Mouse (Mus musculus): ENCODE data around the gene Ppp2r5a. TPM values are rescaled to one million over a fixed set of nuclear protein-coding genes. Genes with fewer than 3 reads are reported as not detected.
A peak's percentile ranks its signal among the peaks of the same experiment; 100 is the strongest.

Gene Ppp2r5a
- polyA plus RNA-seq, 1 experiment = 60.4 TPM

- H3K27ac ChIP-seq (ENCODE audit: insufficient read depth, low read length) = no peak overlapping the region
- TF ChIP-seq POLR2A (IDR thresholded peaks at IDR 0.05; ENCODE audit: low read depth, low read length) = no peak
- TF ChIP-seq CTCF (IDR thresholded peaks at IDR 0.05; ENCODE audit: borderline replicate concordance, insufficient read depth, low read length) = peak; percentile 16; the same call in 1 of the 2 replicates
- no peaks in the 10 kb centered on the region for H3K4me1 ChIP-seq (ENCODE audit: control insufficient read depth, insufficient read depth, low read length)
- no peak overlapping the region for H3K4me3 ChIP-seq (ENCODE audit: insufficient read depth, low read length)
Observed at GRCm38 (mm10) chr1:191307766-191308455, 95.2 kb downstream of the Ppp2r5a start.

- H3K27ac ChIP-seq (ENCODE audit: insufficient read depth, low read length) = no peak overlapping the region
- H3K4me1 ChIP-seq (ENCODE audit: control insufficient read depth, insufficient read depth, low read length) = no peaks in the 10 kb centered on the region
- no peak overlapping the region for H3K4me3 ChIP-seq (ENCODE audit: insufficient read depth, low read length)
- TF ChIP-seq POLR2A (IDR thresholded peaks at IDR 0.05; ENCODE audit: low read depth, low read length) (no peak), CTCF (IDR thresholded peaks at IDR 0.05; ENCODE audit: borderline replicate concordance, insufficient read depth, low read length) (no peak)
Observed at GRCm38 (mm10) chr1:191306316-191306715, 96.8 kb downstream of the Ppp2r5a start.

- Histone ChIP-seq H3K4me1 (ENCODE audit: control insufficient read depth, insufficient read depth, low read length) (no peaks in the 10 kb centered on the region), H3K4me3 (ENCODE audit: insufficient read depth, low read length) (no peak overlapping the region), H3K27ac (ENCODE audit: insufficient read depth, low read length) (no peak overlapping the region)
- TF ChIP-seq CTCF (IDR thresholded peaks at IDR 0.05; ENCODE audit: borderline replicate concordance, insufficient read depth, low read length) = no peak
- TF ChIP-seq POLR2A (IDR thresholded peaks at IDR 0.05; ENCODE audit: low read depth, low read length) = no peak
Observed at GRCm38 (mm10) chr1:191305610-191306009, 97.5 kb downstream of the Ppp2r5a start.

GRCm38 (mm10) chr1:191304216-191304615 lies 98.9 kb downstream of the Ppp2r5a start:
- no peak for TF ChIP-seq POLR2A (IDR thresholded peaks at IDR 0.05; ENCODE audit: low read depth, low read length)
- TF ChIP-seq CTCF (IDR thresholded peaks at IDR 0.05; ENCODE audit: borderline replicate concordance, insufficient read depth, low read length) = no peak
- no peak overlapping the region for H3K27ac ChIP-seq (ENCODE audit: insufficient read depth, low read length)
- H3K4me3 ChIP-seq (ENCODE audit: insufficient read depth, low read length) = no peak overlapping the region
- no peaks in the 10 kb centered on the region for H3K4me1 ChIP-seq (ENCODE audit: control insufficient read depth, insufficient read depth, low read length)

- no peaks in the 10 kb centered on the region for H3K4me1 ChIP-seq (ENCODE audit: control insufficient read depth, insufficient read depth, low read length)
Observed at GRCm38 (mm10) chr1:191303736-191304135, 99.3 kb downstream of the Ppp2r5a start.

More at GRCm38 (mm10) chr1:191303736-191304135, 99.3 kb downstream of the Ppp2r5a start:
- Histone ChIP-seq H3K27ac (ENCODE audit: insufficient read depth, low read length) (no peak overlapping the region), H3K4me3 (ENCODE audit: insufficient read depth, low read length) (no peak overlapping the region)
- no peak for TF ChIP-seq CTCF (IDR thresholded peaks at IDR 0.05; ENCODE audit: borderline replicate concordance, insufficient read depth, low read length)
- TF ChIP-seq POLR2A (IDR thresholded peaks at IDR 0.05; ENCODE audit: low read depth, low read length) = no peak

Other genes with a start within 250 kb of the Ppp2r5a start
- not detected in 2 replicates for gene Fam71a, start 238.5 kb downstream of the Ppp2r5a start, polyA plus RNA-seq (2011; ENCODE audit: insufficient read length, low read depth, missing spikeins)
- gene Atf3, start 185.2 kb downstream of the Ppp2r5a start, polyA plus RNA-seq (2011; ENCODE audit: insufficient read length, low read depth, missing spikeins) = 2.6 and 6.3 TPM in 2 replicates
- 63.1 and 67.2 TPM in 2 replicates for gene Nenf, start 85.1 kb downstream of the Ppp2r5a start, polyA plus RNA-seq (2011; ENCODE audit: insufficient read length, low read depth, missing spikeins)
- 10.1 and 12.0 TPM in 2 replicates for gene Tmem206, start 77.4 kb downstream of the Ppp2r5a start, polyA plus RNA-seq (2011; ENCODE audit: insufficient read length, low read depth, missing spikeins)
- gene Dtl, start 172.3 kb upstream of the Ppp2r5a start, polyA plus RNA-seq (2011; ENCODE audit: insufficient read length, low read depth, missing spikeins) = 14.6 and 25.1 TPM in 2 replicates
- gene Ints7, start 172.4 kb upstream of the Ppp2r5a start, polyA plus RNA-seq (2011; ENCODE audit: insufficient read length, low read depth, missing spikeins) = 27.6 and 37.1 TPM in 2 replicates